Mouse (Mus musculus) cerebellum, adult 11 months (tissue): ENCODE data around the gene Med24.
A peak's percentile ranks its signal among the peaks of the same experiment; 100 is the strongest.
"Not testable (repeated sequence)": the region's sequence is repeated elsewhere in the genome, so short reads cannot be mapped to it uniquely, and the experiment has no call there.

Experiments
- DNase-seq: peaks from one replicate; pipeline ENCODE4 v3.0.0; 2022

Med24 gene

DNA sequence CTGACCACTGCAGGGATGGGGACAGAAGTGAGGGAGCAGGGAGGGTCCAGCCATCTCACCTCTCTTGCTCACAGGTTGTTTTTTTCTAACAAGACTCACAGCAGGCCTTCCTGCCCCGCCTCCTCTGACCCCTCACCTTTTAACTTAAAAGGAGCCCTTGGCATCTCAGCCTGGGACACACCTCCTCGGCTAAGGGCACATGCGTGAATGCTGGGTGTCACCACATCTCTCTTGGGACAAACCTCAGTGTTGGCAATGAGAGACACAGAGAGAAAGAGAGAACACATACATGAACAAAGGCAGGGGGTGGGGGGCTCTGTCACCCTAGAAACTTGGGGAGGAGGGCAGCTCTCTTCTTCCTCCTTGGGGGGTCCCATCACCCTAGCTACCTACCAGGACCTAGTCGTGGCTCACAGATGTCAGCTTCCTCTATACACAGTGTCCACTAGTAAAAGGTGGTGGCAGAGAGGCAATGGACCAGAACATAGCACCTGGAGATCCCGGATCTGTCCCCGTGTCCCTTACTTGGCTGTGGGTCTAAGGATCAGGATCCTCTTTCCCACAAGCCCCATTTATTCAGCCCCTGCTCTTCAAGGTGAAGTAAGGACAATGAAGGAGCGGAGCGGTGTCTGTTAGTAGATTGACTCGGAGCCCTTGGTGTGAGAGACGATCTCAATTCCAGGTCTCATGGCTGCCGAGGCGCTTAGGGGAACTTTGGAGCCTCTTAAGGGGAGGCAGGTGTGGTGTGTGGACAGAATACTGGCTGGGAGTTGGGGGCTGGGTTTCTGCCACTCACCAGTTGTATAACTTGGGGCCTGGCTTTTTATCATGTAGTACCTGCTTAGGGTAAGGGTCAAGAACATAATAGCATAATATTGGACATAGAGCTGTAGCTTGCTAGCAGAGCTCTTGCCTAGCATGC, 17.0 kb upstream of the Med24 start:
- DNase-seq: peak; percentile 35

DNA sequence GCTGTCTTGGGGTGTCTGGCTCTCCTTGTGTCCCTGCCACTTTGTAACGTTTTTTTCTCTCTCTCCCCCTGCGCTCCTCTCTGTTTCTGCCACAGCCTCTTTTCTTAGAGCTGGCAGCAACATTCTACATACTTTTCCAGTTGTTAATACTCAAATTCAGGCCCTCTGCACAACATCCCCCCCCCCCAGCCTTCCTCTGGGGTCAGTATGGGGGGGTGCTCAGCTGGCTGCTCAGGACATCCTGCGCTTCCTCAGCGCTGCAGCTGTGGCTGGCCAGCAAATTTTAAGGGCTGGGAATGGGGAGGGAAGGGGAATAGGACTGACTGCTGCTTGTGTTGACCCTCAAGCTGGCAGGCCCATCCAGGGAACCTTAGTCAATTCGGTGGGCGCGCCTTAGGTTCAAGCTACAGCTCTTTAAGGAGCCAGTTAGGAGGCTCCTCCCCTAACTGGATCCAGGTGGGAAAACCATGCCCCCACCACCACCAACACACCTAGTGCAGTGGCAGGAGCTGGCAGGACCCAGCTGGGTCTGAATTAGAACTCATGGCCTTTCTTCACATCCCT, 15.3 kb upstream of the Med24 start:
- DNase-seq: no peak

GRCm38 (mm10) chr11:98743655-98744345, 14.6 kb upstream of the Med24 start:
- DNase-seq: no peak

GRCm38 (mm10) chr11:98742397-98743291, 13.4 kb upstream of the Med24 start:
- DNase-seq: peak; percentile 50

GRCm38 (mm10) chr11:98741622-98742396, 12.6 kb upstream of the Med24 start:
- peak; percentile 74 for DNase-seq

DNA sequence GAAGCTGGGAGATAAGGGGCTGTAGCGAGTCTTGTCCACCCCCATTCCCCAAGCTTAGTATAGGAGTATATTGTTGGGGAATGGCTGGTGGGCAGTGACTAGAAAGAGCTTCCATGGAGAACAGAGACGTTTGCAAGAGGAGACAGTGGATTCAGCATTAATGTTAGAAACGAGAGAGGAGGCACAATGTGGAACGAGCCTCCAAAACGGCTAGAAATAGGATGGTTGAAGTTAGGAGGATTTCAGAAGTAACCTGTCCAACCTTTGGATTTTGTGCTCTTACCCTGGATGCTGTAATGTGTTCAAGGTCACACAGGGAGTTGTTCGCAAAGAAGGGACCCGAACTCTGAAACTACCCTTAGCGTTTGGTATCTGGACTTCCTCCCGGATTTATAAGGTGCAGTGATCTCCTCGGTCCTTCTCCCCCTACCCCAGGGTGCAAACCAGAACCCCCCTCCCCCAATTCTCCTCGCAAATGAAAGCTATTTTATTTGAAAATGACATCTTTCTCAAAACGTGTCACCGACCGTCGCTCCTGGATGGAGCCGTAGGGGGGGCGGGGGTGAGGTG, 11.9 kb upstream of the Med24 start:
- DNase-seq: no peak

GRCm38 (mm10) chr11:98740393-98741050, 11.3 kb upstream of the Med24 start, which contains the start of gene Thra:
Thra (plus strand) TSS chr11:98740638.
- DNase-seq: peak; percentile 62

- no peak for DNase-seq
These were observed 10.8 kb upstream of the Med24 start for GRCm38 (mm10) chr11:98740026-98740392.

- DNase-seq: no peak
These were observed 9.7 kb upstream of the Med24 start for GRCm38 (mm10) chr11:98738925-98739324.

GRCm38 (mm10) chr11:98738428-98738911, 9.2 kb upstream of the Med24 start:
- no peak for DNase-seq

GRCm38 (mm10) chr11:98737220-98737619, 8.0 kb upstream of the Med24 start:
- not testable (repeated sequence) for DNase-seq

DNA sequence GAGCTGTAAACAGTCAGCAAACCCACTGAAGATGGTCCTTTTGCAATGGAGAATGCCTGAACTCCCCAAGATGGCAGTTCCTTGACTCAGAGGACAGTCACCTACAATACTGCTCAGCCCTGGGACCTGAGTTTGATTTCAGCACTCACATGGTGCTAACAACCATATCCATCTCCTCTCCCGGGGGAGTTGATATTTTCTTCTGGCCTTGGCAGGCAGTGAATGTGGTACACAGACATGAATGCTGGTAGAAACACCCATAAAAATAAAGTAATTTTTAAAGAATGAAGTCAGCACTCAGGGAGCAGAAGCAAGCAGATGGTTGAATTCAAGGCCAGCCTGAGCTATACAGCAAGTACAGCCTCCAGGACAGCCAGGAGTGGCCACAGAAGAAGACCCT, 6.9 kb upstream of the Med24 start:
- DNase-seq: no peak

- DNase-seq: no peak
These were observed 5.9 kb upstream of the Med24 start for GRCm38 (mm10) chr11:98735111-98735510.

DNA sequence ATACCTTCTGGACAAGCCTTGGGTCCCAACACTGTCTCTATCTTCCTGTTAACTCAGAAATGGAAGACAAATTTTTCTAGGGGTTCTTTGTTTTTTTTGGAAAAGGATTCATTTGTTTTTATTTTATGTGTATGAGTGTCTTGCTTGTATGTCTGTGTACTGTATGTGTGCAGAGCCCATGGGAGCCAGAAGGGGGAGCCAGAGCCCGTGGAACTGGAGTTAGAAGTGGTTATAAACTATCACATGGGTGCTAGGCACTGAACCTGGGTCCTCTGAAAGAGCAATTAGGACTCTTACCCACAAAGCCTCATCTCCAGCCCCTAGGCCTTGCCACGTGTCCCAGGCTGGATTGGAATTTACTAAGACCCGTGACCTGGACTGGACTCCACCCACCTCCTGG, 4.8 kb upstream of the Med24 start:
- no peak for DNase-seq

DNA sequence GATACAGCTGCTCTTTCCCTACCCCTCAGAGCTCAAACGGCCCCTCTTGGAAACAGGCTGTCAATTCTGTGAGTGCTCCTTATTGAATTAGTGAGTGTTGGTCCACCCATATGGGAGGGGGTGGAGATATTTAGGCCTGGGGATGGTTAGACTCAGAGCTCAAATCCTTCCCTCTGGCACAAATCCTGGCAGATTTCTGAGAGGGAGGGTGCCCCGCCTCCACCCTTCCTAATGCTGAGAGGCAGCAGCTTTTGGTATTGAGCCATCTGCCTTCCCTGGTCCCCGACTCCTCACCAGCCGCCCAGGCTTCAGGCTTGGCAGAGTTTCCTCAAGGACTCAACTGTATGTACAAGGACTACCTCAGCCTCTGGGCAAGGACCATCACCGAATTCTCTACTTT, 1.9 kb upstream of the Med24 start:
- no peak for DNase-seq

DNA sequence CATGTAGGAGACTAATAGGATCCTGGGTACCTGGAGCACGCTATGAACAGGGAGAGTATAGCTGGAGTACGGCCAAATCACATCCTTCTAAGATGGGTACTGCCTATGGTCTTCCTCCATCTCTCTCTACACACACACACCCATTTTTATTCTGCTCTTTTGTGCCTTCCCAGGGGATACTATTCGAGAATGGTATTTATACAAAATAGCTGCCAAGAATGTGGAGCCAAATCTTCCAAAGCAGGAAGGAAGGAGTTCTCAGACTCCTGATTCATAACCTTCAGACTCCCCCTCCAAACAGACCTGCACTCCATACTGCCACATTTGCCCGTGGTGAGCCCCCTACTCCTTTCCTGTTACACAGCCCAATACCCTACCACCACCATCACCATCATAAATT, 1.5 kb upstream of the Med24 start:
- DNase-seq: no peak

DNA sequence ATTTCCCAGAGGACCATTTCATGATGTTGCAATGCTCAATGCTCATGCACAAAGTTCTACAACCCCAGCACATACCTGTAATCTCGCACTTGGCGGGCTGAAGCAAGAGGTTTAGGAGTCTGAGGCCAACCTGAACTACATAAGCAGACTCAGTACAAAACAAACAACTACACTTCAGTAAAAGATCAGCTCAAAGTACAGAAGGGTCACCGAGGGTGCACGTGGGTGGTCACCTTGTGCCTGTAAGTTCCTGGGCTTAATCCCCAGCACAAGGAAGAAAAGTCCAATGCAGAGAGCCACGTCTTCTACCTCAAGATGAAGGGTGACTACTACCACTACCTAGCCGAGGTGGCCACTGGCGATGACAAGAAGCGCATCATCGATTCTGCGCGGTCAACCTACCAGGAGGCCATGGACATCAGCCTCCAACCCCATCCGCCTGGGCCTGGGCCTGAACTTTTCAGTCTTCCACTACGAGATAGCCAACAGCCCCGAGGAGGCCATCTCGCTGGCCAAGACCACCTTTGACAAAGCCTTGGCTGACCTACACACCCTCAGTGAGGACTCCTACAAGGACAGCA, 3.2 kb downstream of the Med24 start:
- DNase-seq: no peak

DNA sequence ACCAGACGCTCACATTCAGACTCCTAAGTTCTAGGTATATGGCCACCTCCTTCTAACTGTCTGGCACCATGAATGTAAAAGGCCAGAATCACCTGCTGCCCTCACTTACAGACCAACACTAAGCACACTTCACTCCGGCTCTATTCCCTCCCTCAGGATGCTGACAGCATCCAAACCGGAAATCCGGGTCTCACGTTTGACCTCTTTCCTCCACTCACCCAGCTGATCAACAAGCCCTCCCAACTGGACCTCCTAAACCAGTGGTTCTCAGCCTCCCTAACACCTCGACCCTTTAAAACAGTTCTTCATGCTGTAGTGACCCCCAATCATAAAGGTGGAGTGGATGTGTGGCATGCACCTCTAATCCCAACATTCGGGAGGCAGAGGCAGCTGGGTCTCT, 6.1 kb downstream of the Med24 start:
- no peak for DNase-seq

DNA sequence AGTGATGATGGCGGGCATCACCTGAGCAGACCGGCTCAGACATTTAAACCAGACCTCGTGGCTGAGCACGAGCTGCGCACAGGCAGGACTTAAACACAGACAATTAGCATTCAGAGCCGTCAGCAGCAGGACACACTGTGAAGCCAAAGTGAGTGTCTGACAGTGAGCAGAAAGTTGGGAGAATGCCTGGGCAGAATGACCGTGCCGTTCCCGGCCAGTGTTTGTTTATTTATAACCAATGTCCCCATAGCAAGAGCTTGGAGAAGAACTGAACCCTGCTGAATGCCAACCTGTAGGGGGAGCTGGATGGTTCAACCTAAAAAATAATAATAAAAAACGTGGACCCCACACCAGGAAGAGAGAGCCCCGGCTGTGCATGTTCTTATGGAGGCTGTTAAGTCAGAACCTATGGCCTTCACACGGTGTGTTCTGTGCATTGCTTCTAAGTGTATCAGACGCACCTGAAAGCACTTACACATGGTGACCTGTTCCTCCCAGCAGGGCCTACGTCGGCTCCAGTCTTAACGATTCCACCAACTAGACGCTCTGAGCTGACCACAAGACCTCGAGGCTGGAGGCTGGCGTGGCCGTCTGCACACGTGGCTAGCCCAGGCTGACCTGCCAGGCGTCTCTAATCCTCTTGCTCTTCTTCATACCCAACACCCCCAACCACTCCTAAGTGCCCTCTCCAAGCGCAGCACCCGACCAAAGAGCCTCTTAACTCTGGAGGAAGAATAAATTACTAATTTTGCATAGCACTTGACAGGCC, 7.6 kb downstream of the Med24 start:
- DNase-seq: peak; percentile 56

DNA sequence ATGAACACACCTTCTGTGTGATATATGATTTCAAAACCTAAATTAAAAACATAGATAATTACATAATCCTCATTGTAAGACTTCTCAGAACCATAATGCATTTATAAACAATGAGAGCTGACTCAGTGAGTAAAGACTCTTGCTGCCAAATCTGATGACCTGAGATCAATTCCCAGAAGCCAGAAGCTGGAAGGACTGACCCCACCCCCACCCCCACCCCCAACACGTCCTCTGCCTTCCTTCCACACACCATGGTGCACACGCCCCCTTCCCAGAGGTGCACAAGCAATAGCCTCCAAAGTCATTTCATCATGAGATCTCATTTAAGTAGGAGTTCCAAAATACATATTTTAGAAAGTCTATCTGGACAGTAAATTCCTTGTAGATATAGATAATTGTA, 8.5 kb downstream of the Med24 start:
- DNase-seq: no peak
